Mouse (Mus musculus) megakaryocyte, adult 5-6 weeks (primary cell): Measurements from ENCODE around the gene Lyrm7. TPM values are rescaled to one million over a fixed set of nuclear protein-coding genes. Genes with fewer than 3 reads are reported as not detected.
A peak's percentile ranks its signal among the peaks of the same experiment; 100 is the strongest.

Experiments
- ATAC-seq: 2 replicates; pipeline ENCODE4 v1.8.0; 2016; ENCODE audit warnings: mild to moderate bottlenecking, inconsistent platforms; ENCODE audit not compliant: poor library complexity, severe bottlenecking
- total RNA-seq, 2 experiments: library from RNA; stranded (forward) in 1 of 2; stranded (reverse) in 1 of 2; fragments of 153-499, 151-499 nt in 1 of 2; fragments of 221-1000, 200-1000 nt in 1 of 2; gene quantifications; 2 replicates each; pipeline versions ENCODE4 v1.2.3 to v1.2.4; 2015 to 2017

Lyrm7 gene
- total RNA-seq, 2 experiments from 2014 or later, result 0.85 to 5.3 TPM

DNA sequence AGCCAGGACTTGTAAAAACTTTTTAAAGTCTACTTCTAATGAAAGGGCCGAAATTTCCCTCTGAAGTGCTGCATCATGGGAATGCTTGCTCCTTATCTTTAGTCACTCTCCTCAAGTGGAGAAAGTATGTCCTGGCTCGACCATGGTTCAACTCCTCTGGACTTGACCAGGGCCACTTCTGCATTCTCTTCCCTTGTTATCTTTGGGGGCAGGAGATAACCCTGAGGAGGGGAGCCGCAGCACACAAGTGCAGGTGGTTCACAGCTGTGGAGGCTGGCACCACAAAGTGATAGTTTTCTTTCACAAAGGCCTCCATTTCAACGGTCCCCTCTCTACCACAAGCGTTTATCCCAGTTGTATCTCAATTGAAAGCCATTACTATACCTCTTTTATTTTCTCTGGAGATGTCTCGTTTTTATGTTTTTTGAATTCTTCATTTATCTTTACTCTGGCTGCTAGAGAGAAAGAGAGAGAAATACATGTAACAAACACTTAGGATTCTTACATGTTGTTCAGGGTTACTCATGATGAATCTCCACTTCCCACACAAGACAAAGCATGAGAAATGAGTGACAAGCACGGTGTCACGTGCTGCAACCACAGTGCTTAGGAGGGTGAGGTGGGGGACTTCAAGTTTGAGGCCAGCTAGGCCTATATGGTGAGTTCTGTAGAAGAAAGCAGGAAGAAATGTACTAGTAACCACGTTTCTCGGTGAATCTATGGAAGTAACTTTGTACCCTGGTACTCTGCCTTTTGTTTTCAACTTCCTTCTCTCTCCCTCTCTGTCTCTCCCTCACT is 10.6 kb downstream of the Lyrm7 start:
- ATAC-seq, result peak; percentile 60

DNA sequence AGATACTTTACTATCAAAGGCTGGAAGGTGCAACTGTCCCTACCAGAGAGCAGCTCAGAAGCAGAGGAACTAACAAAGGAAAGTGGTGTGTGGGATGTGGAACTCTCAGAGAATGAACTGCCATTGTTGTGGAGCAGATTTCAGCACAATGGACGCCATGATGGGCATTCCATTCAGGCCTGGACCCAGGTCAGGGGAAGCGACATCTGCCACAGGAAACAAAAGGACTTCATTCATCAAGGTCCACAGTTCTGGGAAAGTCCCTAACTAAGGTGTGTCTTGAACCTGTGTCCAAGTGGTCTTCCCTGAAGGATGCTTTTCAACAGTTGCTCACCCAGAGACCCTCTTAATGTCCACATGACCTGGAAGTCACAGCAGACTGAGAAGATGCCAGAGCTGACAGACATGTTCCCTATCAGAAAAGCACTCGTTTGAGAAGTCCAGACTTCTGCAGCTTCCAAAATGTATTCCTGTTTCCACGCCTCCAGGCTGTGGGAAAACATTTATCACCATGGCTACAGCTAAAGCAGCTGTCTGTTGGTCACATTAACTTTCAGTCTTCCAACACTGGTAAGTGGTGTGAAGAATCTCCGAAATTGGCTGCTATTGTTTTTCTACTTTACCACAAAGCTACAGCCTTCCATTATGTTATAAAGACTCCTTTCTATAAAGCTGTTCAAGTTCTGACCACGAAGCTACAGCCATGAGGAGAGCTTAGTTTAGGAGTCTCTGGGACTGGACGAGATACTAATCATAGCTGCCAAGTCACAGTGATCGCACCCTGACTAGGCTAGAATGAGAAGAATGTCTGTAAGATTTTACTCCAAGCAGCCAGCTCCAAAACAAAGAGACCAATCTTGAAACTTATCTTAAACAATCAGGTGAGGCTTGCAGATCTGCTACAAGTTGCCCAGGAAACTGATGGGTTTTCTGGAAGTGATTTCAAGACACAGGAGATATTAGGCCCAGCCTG is 15.0 kb downstream of the Lyrm7 start:
- ATAC-seq, result no peak

DNA sequence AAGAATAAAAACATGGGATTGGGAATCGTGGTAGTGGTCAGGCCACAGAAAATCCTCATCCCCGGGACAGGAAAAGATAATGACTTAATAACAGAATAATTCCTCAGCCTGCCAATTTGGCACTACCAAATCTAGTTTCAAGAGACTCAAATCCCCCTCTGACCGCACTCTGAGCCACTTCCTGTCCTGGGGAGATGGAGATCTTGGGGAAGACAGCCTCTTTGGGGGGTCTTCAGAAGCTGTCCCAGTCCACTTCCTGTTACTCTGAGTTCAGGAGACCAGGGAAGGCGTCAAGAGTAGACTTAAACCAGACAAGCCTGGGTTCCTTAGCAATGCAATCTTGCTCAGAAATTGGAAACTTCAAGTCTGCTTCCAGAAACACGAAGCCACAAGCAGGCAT is 15.8 kb downstream of the Lyrm7 start:
- no peak for ATAC-seq

DNA sequence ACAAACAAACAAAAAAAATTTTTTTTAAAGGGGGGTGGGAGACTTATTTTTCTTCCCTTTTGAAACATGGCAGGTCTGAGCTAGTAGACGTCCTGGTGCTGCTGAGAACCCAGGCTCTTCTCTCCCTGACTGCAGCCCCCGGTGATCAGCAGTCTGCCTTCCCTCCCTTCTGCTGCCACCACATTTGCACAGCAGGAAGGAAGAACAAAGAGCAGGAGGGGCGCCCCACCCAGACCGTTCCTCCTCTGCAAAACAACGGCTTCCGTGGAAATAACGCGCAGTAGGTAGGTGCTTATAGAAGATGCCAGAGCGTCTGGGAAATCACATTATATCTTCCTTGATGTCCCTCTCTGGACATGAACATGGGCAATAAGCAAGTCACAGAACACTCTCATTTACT is 16.3 kb downstream of the Lyrm7 start:
- peak; percentile 66 for ATAC-seq

DNA sequence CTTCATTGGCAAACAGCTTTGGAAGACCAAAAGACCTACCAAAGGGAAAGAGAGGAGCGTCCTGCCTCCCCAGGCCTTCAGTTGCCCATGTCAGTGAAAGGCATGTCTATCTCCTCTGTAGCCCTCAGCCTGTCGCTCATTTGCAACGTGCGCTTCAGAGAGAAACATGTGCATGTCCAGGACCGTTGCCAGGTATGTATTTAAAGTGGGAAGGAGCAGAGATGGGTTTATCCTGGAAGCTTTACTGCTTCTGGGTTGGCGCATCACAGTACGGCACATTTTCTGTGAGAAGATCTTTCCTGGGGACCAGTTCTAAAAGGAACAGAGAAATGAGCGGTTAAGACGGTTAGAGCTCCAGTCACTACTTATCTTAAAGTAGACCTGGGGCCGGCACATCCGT is 19.8 kb downstream of the Lyrm7 start:
- no peak for ATAC-seq

DNA sequence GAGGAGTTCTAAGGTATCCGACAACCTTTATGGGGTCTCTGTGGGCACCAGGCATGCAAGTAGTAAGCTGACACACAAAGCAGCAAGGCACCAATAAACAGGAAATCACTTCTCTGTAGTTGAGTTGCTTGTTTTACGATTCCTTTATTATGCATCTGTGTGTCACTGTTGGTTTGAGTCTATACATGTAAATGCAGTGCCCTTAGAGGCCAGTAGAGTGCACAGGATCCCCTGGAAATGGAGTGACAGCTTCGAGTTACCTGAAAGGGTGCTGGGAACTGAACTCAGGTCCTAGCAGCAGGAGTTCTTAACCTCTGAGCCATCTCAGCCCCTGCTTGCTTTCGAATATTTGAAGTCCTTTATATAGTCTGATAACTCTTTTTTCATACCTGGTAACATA is 21.0 kb downstream of the Lyrm7 start:
- no peak for ATAC-seq

DNA sequence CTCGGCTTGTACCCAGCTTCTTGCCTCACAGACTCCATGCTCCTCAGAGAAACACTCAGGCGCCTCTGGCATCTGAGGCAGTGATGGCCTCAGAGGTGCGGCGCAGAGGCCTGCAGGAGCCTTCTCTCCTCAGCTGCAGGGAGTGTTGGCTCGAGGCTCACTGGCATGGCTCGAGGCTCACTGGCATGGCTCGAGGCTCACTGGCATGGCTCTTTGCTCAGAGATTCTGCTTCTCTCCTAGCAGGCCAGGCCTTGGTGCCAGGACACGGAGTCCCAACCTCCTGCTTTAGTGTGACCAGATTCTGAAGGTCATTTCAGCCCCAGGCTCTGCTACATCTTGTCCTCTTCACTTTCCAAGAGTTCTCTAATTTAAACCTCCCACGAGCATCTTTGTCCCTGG is 24.6 kb downstream of the Lyrm7 start:
- no peak for ATAC-seq

DNA sequence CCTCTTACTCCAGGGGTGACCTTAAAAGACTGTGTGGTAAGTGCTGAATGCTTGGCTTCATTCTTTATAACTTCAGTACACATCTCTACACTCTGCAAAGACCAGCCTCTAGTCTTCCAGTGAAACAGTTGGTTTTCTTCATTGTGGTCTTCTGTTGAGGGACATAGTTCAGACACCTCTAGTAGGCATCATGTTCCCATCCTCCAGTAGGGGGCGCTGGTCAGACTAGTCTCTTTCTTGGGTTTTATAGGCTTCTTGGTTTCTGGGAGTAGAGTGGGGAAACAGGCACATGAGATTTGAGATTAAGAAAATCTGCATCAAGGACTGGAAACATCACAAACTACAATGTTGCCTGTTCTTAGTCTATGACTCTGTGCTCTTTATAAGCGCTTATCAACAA is 26.1 kb downstream of the Lyrm7 start:
- no peak for ATAC-seq

DNA sequence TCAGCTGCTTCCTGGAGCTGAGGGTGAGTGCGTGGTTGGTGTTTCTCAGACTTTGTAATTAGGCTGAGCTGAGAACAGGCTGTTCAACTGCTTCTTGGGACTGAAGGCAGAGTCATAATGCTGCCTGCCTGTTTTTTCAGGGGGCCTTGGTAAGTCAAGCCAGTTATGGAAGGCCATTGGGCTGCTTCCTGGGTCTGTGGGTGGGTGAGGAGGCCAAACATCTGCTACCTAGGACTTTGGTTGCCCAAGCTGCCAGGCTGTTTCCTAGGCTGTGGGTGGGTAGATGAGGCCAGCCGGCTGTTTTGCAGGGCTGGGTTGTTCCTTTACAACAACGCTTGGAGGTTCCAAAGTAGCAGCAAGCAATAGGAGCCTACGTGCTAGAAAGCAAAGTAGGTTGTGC is 26.9 kb downstream of the Lyrm7 start:
- ATAC-seq, result no peak

DNA sequence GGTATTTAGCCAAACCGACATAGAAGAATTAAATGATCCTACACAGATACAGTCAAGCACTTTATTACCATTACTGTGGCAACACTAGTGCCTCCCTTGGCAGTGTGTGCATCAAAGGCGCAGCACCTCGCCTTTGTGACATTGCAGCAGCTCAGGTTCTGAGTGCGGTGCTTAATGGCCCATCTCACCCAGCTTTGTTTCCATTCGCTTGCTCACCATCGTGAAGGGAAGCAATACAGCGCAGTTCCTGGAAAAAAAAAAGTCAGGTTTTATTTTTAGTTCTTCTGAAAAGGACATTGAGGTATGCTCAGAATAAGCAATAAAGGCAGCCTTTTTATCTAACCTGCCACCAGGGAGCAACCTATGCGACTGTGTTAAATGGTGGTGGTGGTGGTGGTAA is 33.9 kb downstream of the Lyrm7 start:
- no peak for ATAC-seq

DNA sequence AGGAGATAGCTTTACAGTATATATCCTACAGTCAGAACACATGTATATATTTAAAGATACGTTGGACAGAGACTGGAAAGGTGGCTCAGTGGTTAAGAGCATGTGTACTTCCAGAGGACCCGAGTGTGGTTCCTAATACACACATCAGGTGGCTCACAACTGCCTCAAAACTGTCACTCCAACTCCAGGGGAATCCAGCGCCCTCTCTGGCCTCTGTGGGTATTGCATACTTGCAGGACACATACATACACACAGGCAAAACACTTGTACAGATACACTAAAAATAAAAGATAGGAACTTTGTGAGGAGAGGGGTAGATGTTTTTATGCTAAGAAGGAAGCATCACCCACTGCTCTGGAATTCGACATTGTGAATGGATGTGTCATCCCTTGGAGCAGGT is 34.9 kb downstream of the Lyrm7 start:
- no peak for ATAC-seq

DNA sequence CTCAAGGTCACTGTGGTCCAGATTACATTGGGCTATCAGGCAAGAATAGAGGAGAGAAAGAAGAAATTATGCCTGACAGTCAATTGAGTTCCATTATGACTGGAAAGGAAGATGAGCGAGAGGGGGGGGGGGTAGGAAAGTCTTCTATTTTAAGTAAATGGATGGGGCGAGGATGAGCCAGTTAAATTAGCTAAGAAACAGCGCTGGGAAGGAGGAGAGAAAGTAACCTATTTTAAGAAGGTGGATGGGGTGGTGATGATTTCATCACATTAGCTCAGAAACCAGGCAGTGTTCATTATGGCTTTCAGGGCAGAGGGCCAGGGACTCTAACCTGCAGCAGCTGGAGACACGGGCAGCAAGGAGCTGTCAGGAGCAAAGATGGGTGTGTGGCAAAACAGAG is 37.2 kb downstream of the Lyrm7 start:
- ATAC-seq, result no peak

DNA sequence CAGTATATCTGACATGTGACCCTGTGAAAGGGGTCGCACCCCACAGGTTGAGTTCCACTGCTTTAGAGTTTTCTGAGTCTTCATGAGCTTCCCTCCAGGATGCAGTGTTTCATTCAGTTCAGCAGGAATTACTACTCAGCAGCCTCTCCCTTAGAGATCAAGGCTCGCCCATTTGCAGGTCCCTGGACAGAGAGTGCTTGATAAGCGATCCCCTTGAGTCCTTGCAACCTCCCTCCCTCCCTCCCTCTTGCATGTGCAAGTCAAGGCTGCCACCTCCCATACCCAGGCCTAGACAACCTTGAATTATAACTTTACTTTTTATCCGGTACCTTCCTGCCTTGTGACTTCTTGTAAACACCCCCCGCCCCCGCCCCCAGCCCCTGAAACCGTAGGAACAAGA is 41.2 kb downstream of the Lyrm7 start:
- ATAC-seq, result no peak

DNA sequence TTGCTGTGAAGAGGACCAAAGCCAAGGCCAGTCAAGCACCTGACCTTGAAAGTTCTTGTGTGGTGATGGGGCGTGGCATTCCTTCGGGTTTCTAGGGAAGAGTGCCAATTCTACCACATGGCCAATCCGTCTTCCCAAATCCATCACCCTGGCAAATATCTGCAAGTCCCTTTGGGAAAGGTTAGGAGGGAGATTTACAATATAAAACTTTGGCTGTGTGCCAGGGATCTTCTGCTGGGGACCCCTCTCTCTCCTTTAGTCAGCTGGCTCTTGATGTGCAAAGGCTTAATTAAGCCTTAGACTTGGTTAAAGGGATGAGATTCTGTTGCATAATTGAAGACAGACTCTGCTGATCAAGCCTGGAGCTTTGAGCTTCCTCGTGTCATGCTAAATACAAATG is 43.3 kb downstream of the Lyrm7 start:
- ATAC-seq, result no peak

DNA sequence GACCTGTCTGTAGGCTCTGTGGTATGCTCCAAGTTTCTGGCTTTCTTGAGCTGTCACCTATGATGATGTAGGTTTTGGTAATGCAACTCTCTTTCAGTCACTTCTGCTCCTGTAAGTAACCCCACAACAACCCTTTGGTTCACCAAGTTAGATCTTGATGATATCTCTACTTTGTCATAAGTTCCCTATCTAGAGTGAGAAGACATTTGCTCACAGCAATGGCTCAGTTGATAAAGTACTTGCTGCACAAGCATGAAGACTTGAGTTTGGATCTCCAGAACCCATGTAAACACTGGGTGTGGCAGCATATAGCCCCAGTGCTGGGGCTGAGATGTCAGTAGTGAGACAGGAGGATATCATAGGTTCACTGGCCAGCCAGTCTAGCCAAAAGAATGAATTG is 45.1 kb downstream of the Lyrm7 start:
- ATAC-seq, result no peak

DNA sequence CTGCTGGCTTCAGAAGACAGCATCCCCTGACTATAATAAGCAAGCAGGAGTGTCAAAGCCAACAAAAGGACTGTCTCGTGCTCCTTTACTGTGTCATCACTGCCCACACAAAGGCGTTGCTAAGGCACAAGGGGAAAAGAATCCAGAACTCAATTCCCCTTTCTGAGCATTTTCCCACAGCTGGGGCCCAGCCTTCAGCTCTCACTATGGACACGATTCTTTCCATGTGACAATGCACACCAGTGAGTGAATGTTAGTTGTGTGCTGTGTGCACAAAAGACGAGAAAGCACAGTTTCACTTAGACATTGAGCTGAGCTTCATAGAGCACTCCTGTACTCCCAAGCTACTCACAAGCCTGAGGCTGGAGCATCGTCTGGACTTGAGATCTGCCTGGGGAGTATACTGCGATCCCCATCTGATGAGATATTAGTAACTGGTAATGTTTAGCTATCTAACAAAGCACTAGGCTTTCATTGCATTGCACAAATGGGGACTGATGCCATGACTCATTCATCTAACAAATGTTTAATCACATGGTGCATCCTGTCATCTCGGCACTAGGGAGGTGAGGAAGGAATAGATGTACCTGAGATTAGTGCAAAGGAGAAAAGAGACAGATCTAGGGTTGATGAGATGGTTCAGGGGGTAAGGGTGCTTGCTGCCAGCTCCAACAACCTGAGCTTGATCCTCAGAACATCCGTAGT is 47.8 kb downstream of the Lyrm7 start:
- ATAC-seq, result 0 out of 2 replicates have a peak, but pooled peaks have one; percentile 11

DNA sequence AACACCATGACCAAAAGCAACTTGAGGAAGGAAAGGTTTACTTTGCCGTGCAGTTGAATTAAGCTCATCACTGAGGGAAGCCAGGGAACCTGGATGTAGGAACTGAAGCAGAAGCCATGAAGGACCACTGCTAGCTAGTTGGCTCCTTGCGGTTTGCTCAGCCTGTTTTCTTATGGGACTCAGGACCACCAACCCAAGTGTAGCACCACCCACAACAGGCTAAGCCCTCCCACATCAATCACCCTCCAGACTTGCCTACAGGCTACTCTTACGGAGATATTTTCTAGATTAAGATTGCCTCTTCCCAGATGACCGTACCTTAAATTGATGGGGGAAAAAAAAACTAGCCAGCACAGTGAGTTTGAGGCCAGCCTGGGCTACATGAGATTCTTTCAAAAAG is 48.4 kb downstream of the Lyrm7 start:
- no peak for ATAC-seq

DNA sequence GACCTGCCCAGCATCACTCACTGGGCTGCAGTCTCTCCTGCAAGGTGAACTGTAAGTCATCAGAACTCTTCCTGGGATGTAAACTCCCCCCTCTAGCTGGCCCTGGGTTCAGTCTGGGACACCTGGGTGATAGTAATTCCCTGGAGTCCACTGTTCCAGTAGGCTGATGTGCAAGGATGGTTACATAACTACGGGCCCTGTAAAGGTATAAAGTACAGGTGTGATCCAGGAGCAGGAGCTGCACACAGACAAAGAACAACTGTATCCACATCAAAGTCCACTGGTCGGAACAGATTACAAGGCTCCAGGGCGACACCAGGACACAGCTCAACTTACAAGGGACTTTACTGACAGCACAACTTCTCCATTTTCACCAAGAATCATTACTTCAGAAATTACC is 49.7 kb downstream of the Lyrm7 start:
- no peak for ATAC-seq

DNA sequence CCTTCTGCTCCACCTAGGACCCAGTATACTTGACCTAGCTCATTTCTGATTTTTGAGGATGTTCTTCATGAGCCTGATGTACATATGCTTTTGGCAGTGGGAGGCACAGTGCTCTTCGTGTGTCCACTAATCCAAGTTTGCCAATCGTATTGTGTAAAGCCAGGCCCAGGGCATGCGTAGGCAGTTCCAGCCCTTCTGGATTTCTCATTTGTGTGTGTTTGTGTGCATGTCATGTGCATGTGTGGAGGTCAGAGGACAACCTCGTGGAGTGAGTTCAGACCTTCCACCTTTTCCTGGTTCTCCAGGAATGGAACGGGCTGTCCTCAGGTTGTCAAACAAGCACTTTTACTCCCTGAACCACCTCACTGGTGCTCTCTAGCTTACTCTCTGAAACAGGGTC is 51.1 kb downstream of the Lyrm7 start:
- ATAC-seq, result no peak

DNA sequence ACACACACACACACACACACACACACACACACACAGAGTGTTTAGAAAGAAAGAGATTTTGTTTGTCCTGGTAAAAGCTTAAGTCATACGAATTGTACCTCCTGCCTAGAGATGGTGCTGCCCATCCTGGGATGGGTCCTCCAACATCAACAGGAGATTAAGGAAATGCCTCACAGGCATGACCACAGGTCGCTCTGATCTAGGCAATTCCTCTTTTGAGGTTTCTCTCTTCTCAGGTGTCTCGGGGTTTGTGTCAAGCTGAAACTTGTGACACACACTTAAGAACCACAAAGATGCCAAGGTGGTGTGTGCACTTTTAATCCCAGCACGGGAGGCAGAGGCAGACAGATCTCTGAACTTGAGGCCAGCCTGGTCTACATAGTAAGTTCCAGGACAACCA is 52.5 kb downstream of the Lyrm7 start:
- peak; percentile 73 for ATAC-seq

DNA sequence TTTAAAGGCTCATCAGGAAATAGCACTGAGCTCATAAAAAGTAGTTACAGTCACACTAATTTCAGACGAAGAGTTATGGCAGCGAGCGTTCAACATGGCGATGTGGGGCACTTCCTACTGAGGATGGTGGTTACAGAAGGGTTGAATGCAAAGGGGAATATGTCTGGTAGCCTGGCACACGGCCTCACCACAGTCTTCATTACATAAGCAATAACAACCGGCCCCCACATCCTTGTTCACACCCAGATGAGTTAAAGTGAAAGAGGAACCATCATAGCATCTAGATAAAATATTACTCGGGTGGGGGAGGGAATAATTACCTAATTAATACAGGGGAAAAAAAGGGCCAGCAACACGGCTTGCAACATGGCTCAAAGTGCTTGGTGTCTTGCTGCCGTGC is 53.0 kb downstream of the Lyrm7 start:
- ATAC-seq, result peak; percentile 96
